Mouse (Mus musculus) hematopoietic multipotent progenitor cell, adult 10-12 weeks (in vitro differentiated cells): ENCODE data around the gene Asmt. TPM values are rescaled to one million over a fixed set of nuclear protein-coding genes. Genes with fewer than 3 reads are reported as not detected.

Experiments
- polyA plus RNA-seq: library from polyadenylated mRNA; stranded (reverse); fragments of >175 nt; gene quantifications from 2 replicates; pipeline ENCODE4 v1.2.3, GENCODE M21; 2012; ENCODE audit warnings: low replicate concordance

Asmt gene
- 0.12 TPM in 1 of 2 replicates, not detected in the other for polyA plus RNA-seq

GRCm38 (mm10) chrX:170672594-170673092, at the start of gene Asmt:
Asmt (plus strand) TSS chrX:170672644.

